Mouse (Mus musculus): ENCODE results near the gene Stim2. TPM values are rescaled to one million over a fixed set of nuclear protein-coding genes. Genes with fewer than 3 reads are reported as not detected.

The Stim2 gene
- polyA plus RNA-seq, 1 experiment: 15.3 TPM

GRCm38 (mm10) chr5:54100916-54101315 is 102.6 kb downstream of the Stim2 start:
- H3K27me3 ChIP-seq (ENCODE audit: control insufficient read depth, insufficient read depth, insufficient read length): no peaks in the 10 kb centered on the region
- TF ChIP-seq MAX (IDR thresholded peaks at IDR 0.05) (no peak), USF1 (IDR thresholded peaks at IDR 0.05; ENCODE audit: low read depth) (no peak), MYOG (IDR thresholded peaks at IDR 0.05; ENCODE audit: control insufficient read depth, extremely low read depth, insufficient read length) (no peak), FOSL1 (IDR thresholded peaks at IDR 0.05; ENCODE audit: insufficient read depth, low read length, poor library complexity, severe bottlenecking) (no peak), CEBPB (IDR thresholded peaks at IDR 0.05; ENCODE audit: low read depth) (no peak), MYOD1 (IDR thresholded peaks at IDR 0.05; ENCODE audit: control insufficient read depth, insufficient read length, low read depth) (no peak), CTCF (IDR thresholded peaks at IDR 0.05; ENCODE audit: control insufficient read depth, insufficient read depth, insufficient read length) (no peak)
- no peak overlapping the region for H3ac ChIP-seq (ENCODE audit: control insufficient read depth, insufficient read length, low read depth)
- H3K79me2 ChIP-seq (ENCODE audit: control insufficient read depth, insufficient read depth): no peaks in the 10 kb centered on the region
- H3K79me3 ChIP-seq (ENCODE audit: low read depth): no peaks in the 10 kb centered on the region
- H3K4me3 ChIP-seq (ENCODE audit: insufficient read depth, poor library complexity, severe bottlenecking): no peak overlapping the region
- H3K36me3 ChIP-seq (ENCODE audit: control insufficient read depth, insufficient read depth): peaks cover 15% of the 10 kb centered on the region

GRCm38 (mm10) chr5:54101318-54101717 is 103.0 kb downstream of the Stim2 start:
- Histone ChIP-seq H3K79me2 (ENCODE audit: control insufficient read depth, insufficient read depth) (no peaks in the 10 kb centered on the region), H3ac (ENCODE audit: control insufficient read depth, insufficient read length, low read depth) (no peak overlapping the region), H3K4me3 (ENCODE audit: insufficient read depth, poor library complexity, severe bottlenecking) (no peak overlapping the region), H3K27me3 (ENCODE audit: control insufficient read depth, insufficient read depth, insufficient read length) (no peaks in the 10 kb centered on the region), H3K36me3 (ENCODE audit: control insufficient read depth, insufficient read depth) (peaks cover 18% of the 10 kb centered on the region), H3K79me3 (ENCODE audit: low read depth) (no peaks in the 10 kb centered on the region)
- TF ChIP-seq CTCF (IDR thresholded peaks at IDR 0.05; ENCODE audit: control insufficient read depth, insufficient read depth, insufficient read length): no peak
- TF ChIP-seq USF1 (IDR thresholded peaks at IDR 0.05; ENCODE audit: low read depth): no peak
- no peak for TF ChIP-seq CEBPB (IDR thresholded peaks at IDR 0.05; ENCODE audit: low read depth)
- TF ChIP-seq MYOD1 (IDR thresholded peaks at IDR 0.05; ENCODE audit: control insufficient read depth, insufficient read length, low read depth): no peak

GRCm38 (mm10) chr5:54101960-54102359 is 103.7 kb downstream of the Stim2 start:
- no peak overlapping the region for H3K4me3 ChIP-seq (ENCODE audit: insufficient read depth, poor library complexity, severe bottlenecking)
- TF ChIP-seq MYOG (IDR thresholded peaks at IDR 0.05; ENCODE audit: control insufficient read depth, extremely low read depth, insufficient read length): no peak
- TF ChIP-seq MYOD1 (IDR thresholded peaks at IDR 0.05; ENCODE audit: control insufficient read depth, insufficient read length, low read depth): no peak
- no peak for TF ChIP-seq CTCF (IDR thresholded peaks at IDR 0.05; ENCODE audit: control insufficient read depth, insufficient read depth, insufficient read length)
- no peak for TF ChIP-seq MAX (IDR thresholded peaks at IDR 0.05)
- TF ChIP-seq FOSL1 (IDR thresholded peaks at IDR 0.05; ENCODE audit: insufficient read depth, low read length, poor library complexity, severe bottlenecking): no peak
- TF ChIP-seq CEBPB (IDR thresholded peaks at IDR 0.05; ENCODE audit: low read depth): no peak
- no peak for TF ChIP-seq USF1 (IDR thresholded peaks at IDR 0.05; ENCODE audit: low read depth)
- no peaks in the 10 kb centered on the region for H3K79me3 ChIP-seq (ENCODE audit: low read depth)
- H3K79me2 ChIP-seq (ENCODE audit: control insufficient read depth, insufficient read depth): no peaks in the 10 kb centered on the region
- no peaks in the 10 kb centered on the region for H3K27me3 ChIP-seq (ENCODE audit: control insufficient read depth, insufficient read depth, insufficient read length)
- peaks cover 18% of the 10 kb centered on the region for H3K36me3 ChIP-seq (ENCODE audit: control insufficient read depth, insufficient read depth)
- no peak overlapping the region for H3ac ChIP-seq (ENCODE audit: control insufficient read depth, insufficient read length, low read depth)

GRCm38 (mm10) chr5:54106669-54107068 is 108.4 kb downstream of the Stim2 start:
- Histone ChIP-seq H3K79me3 (ENCODE audit: low read depth) (no peaks in the 10 kb centered on the region), H3K36me3 (ENCODE audit: control insufficient read depth, insufficient read depth) (peaks cover 23% of the 10 kb centered on the region), H3ac (ENCODE audit: control insufficient read depth, insufficient read length, low read depth) (no peak overlapping the region), H3K27me3 (ENCODE audit: control insufficient read depth, insufficient read depth, insufficient read length) (no peaks in the 10 kb centered on the region), H3K4me3 (ENCODE audit: insufficient read depth, poor library complexity, severe bottlenecking) (no peak overlapping the region), H3K79me2 (ENCODE audit: control insufficient read depth, insufficient read depth) (no peaks in the 10 kb centered on the region)
- no peak for TF ChIP-seq USF1 (IDR thresholded peaks at IDR 0.05; ENCODE audit: low read depth)
- TF ChIP-seq FOSL1 (IDR thresholded peaks at IDR 0.05; ENCODE audit: insufficient read depth, low read length, poor library complexity, severe bottlenecking): no peak
- no peak for TF ChIP-seq MYOD1 (IDR thresholded peaks at IDR 0.05; ENCODE audit: control insufficient read depth, insufficient read length, low read depth)
- no peak for TF ChIP-seq MAX (IDR thresholded peaks at IDR 0.05)
- no peak for TF ChIP-seq CEBPB (IDR thresholded peaks at IDR 0.05; ENCODE audit: low read depth)
- no peak for TF ChIP-seq CTCF (IDR thresholded peaks at IDR 0.05; ENCODE audit: control insufficient read depth, insufficient read depth, insufficient read length)
- no peak for TF ChIP-seq MYOG (IDR thresholded peaks at IDR 0.05; ENCODE audit: control insufficient read depth, extremely low read depth, insufficient read length)

GRCm38 (mm10) chr5:54107069-54107468 is 108.8 kb downstream of the Stim2 start:
- peaks cover 23% of the 10 kb centered on the region for H3K36me3 ChIP-seq (ENCODE audit: control insufficient read depth, insufficient read depth)
- H3K27me3 ChIP-seq (ENCODE audit: control insufficient read depth, insufficient read depth, insufficient read length): no peaks in the 10 kb centered on the region
- H3K4me3 ChIP-seq (ENCODE audit: insufficient read depth, poor library complexity, severe bottlenecking): no peak overlapping the region
- TF ChIP-seq MAX (IDR thresholded peaks at IDR 0.05) (no peak), MYOD1 (IDR thresholded peaks at IDR 0.05; ENCODE audit: control insufficient read depth, insufficient read length, low read depth) (no peak), CEBPB (IDR thresholded peaks at IDR 0.05; ENCODE audit: low read depth) (no peak), CTCF (IDR thresholded peaks at IDR 0.05; ENCODE audit: control insufficient read depth, insufficient read depth, insufficient read length) (no peak), MYOG (IDR thresholded peaks at IDR 0.05; ENCODE audit: control insufficient read depth, extremely low read depth, insufficient read length) (no peak), FOSL1 (IDR thresholded peaks at IDR 0.05; ENCODE audit: insufficient read depth, low read length, poor library complexity, severe bottlenecking) (no peak), USF1 (IDR thresholded peaks at IDR 0.05; ENCODE audit: low read depth) (no peak)
- H3ac ChIP-seq (ENCODE audit: control insufficient read depth, insufficient read length, low read depth): no peak overlapping the region
- no peaks in the 10 kb centered on the region for H3K79me3 ChIP-seq (ENCODE audit: low read depth)
- no peaks in the 10 kb centered on the region for H3K79me2 ChIP-seq (ENCODE audit: control insufficient read depth, insufficient read depth)

GRCm38 (mm10) chr5:54109096-54109495 is 110.8 kb downstream of the Stim2 start:
- TF ChIP-seq CTCF (IDR thresholded peaks at IDR 0.05; ENCODE audit: control insufficient read depth, insufficient read depth, insufficient read length) (no peak), MYOD1 (IDR thresholded peaks at IDR 0.05; ENCODE audit: control insufficient read depth, insufficient read length, low read depth) (no peak), CEBPB (IDR thresholded peaks at IDR 0.05; ENCODE audit: low read depth) (no peak), MAX (IDR thresholded peaks at IDR 0.05) (no peak)
- Histone ChIP-seq H3K79me3 (ENCODE audit: low read depth) (no peaks in the 10 kb centered on the region), H3K4me3 (ENCODE audit: insufficient read depth, poor library complexity, severe bottlenecking) (no peak overlapping the region), H3K27me3 (ENCODE audit: control insufficient read depth, insufficient read depth, insufficient read length) (no peaks in the 10 kb centered on the region), H3ac (ENCODE audit: control insufficient read depth, insufficient read length, low read depth) (no peak overlapping the region), H3K36me3 (ENCODE audit: control insufficient read depth, insufficient read depth) (peaks cover 20% of the 10 kb centered on the region), H3K79me2 (ENCODE audit: control insufficient read depth, insufficient read depth) (no peaks in the 10 kb centered on the region)

Measured in C2C12 (cell line).